Mouse (Mus musculus) midbrain, embryonic 15.5 days (tissue): ENCODE data around the gene Thumpd1. TPM values are rescaled to one million over a fixed set of nuclear protein-coding genes. Genes with fewer than 3 reads are reported as not detected.
A peak's percentile ranks its signal among the peaks of the same experiment; 100 is the strongest.
"Not testable (repeated sequence)": the region's sequence is repeated elsewhere in the genome, so short reads cannot be mapped to it uniquely, and the experiment has no call there.

Experiments used
- ATAC-seq: fragments of 200-750 bp; cut with Nextera tagmentation; replicated peaks from 2 replicates; pipeline ENCODE4 v1.8.0; 2017; ENCODE audit warnings: moderate TSS enrichment
- H3K27ac ChIP-seq: fragments of 300-500 bp; sonication (generic); 2 replicates; pipeline ENCODE4 v1.5.1; 2015; ENCODE audit warnings: mild to moderate bottlenecking, inconsistent platforms
- H3K27me3 ChIP-seq: fragments of 300-500 bp; sonication (generic); replicated peaks from 2 replicates; pipeline ENCODE4 v1.6.1; 2015; ENCODE audit warnings: inconsistent platforms
- H3K36me3 ChIP-seq: fragments of 300-500 bp; sonication (generic); replicated peaks from 2 replicates; pipeline ENCODE4 v1.6.1; 2015; ENCODE audit warnings: inconsistent platforms
- H3K4me1 ChIP-seq: fragments of 300-500 bp; sonication (generic); 2 replicates; pipeline ENCODE4 v1.6.1; 2015; ENCODE audit warnings: inconsistent platforms
- H3K4me2 ChIP-seq: fragments of 300-500 bp; sonication (generic); 2 replicates; pipeline ENCODE4 v1.6.1; 2015; ENCODE audit warnings: inconsistent platforms, mild to moderate bottlenecking, moderate library complexity
- H3K4me3 ChIP-seq: fragments of 300-500 bp; sonication (generic); 2 replicates; pipeline ENCODE4 v1.5.1; 2015; ENCODE audit warnings: mild to moderate bottlenecking, inconsistent platforms
- H3K9ac ChIP-seq: fragments of 300-500 bp; sonication (generic); 2 replicates; pipeline ENCODE4 v1.6.1; 2015; ENCODE audit warnings: mild to moderate bottlenecking, inconsistent platforms
- H3K9me3 ChIP-seq: fragments of 300-500 bp; sonication (generic); 2 replicates; pipeline ENCODE4 v1.6.1; 2016; ENCODE audit warnings: inconsistent platforms
- WGBS: fragments of 180-500 bp; shearing (Covaris S2); methylation state at CpG from one replicate; pipeline ENCODE4 v1.1.7; 2015; ENCODE audit warnings: mixed read lengths; 5-methylcytosine and 5-hydroxymethylcytosine counted together
- polyA plus RNA-seq: library from polyadenylated mRNA; unstranded; fragments of >200 nt; fragmentation: Nextera tagmentation; extraction: Ambion mirVana; gene quantifications from 2 replicates; pipeline ENCODE4 v1.2.1, GENCODE M21; 2015

Gene Thumpd1
- polyA plus RNA-seq, result 88.2 and 90.3 TPM in 2 replicates

GRCm38 (mm10) chr7:119720253-119720946 is at the start of gene Thumpd1:
Gene Thumpd1, minus strand, starts transcription at chr7:119720798.
- peaks cover 12% of the 10 kb centered on the region for H3K4me1 ChIP-seq
- H3K9me3 ChIP-seq, result no peaks in the 10 kb centered on the region
- WGBS, result under 1% methylated on average over 60 of the region's 60 CpGs
- peak within 1 kb of the TSS; percentile 94 for H3K9ac ChIP-seq
- peak within 1 kb of the TSS; percentile 80 for H3K4me2 ChIP-seq
- peak within 1 kb of the TSS; percentile 97 for H3K4me3 ChIP-seq
- H3K27me3 ChIP-seq, result no peaks in the 10 kb centered on the region
- ATAC-seq, result peak; percentile 98
- peak within 1 kb of the TSS; percentile 78 for H3K27ac ChIP-seq
- peaks cover 30% of the 10 kb centered on the region for H3K36me3 ChIP-seq

DNA sequence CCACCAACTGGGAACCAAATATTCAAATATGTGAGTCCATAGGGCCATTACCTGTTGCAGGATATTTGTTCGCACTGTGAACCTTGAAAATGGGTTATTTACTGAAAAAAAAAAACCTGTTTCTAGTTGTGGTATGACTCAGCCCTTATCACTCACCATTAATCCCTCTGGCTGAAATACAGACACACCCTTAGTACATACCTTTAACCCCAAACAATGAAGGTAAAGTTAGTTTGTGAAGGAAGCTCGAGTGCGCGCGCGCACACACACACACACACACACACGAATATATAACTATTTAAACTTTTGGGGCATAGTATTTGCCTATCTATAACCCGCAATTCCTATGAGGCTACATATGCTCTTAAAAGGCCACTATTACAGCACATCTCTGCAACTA is 49.3 kb upstream of the Thumpd1 start:
- no peak overlapping the region for H3K4me2 ChIP-seq
- no peak overlapping the region for H3K9ac ChIP-seq
- H3K36me3 ChIP-seq, result no peaks in the 10 kb centered on the region
- 94% methylated on average over 8 of the region's 8 CpGs for WGBS
- no peaks in the 10 kb centered on the region for H3K27me3 ChIP-seq
- no peak overlapping the region for H3K27ac ChIP-seq
- no peaks in the 10 kb centered on the region for H3K4me1 ChIP-seq
- H3K9me3 ChIP-seq, result no peaks in the 10 kb centered on the region
- no peak overlapping the region for H3K4me3 ChIP-seq
- no peak for ATAC-seq

DNA sequence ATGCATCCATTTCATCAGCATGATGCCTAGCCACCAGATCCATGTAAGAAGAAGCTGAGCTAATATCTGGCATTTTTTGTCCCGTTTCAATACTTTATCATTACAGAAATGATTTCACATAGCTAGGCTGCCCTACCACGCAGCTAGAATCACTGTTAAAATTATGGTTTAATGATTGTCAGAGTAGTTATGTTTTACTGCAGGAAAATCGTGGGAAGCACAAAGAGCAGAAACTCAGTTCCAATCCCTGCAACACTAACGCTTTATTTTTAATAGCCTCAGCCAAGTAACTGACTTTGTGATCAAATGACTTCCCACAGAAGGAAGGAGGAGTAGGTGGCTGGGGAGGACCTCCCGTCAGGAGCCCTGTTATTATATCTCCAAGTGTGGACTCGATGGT is 46.4 kb upstream of the Thumpd1 start:
- H3K36me3 ChIP-seq, result no peaks in the 10 kb centered on the region
- ATAC-seq, result no peak
- H3K4me3 ChIP-seq, result no peak overlapping the region
- H3K9me3 ChIP-seq, result no peaks in the 10 kb centered on the region
- 87% methylated on average over 6 of the region's 6 CpGs for WGBS
- H3K27ac ChIP-seq, result no peak overlapping the region
- H3K4me1 ChIP-seq, result no peaks in the 10 kb centered on the region
- H3K27me3 ChIP-seq, result no peaks in the 10 kb centered on the region
- no peak overlapping the region for H3K4me2 ChIP-seq
- H3K9ac ChIP-seq, result no peak overlapping the region

DNA sequence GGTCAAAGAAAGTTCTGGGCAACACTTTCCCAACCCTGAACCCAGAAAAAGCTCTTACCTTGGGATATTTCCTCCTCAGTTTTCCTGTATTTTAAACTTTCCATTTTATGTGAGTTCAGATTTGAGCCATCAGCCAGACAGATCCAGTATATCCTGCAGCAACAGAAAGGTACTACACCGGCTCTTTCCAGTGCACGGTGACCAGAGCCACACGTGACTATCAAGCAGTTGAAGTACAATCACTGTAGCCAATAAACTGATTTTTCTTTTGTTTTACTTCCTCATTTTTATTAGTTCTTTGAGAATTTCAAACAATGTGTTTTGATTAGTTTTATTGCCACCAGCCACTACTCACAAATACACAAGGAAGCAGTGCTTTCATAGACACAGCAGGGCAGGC is 43.8 kb upstream of the Thumpd1 start:
- Histone ChIP-seq H3K27ac (no peak overlapping the region), H3K4me2 (no peak overlapping the region), H3K9ac (no peak overlapping the region), H3K4me3 (no peak overlapping the region), H3K4me1 (no peaks in the 10 kb centered on the region), H3K36me3 (no peaks in the 10 kb centered on the region), H3K27me3 (no peaks in the 10 kb centered on the region), H3K9me3 (no peaks in the 10 kb centered on the region)
- 96% methylated on average over 3 of the region's 3 CpGs for WGBS
- no peak for ATAC-seq

- H3K4me2 ChIP-seq, result no peak overlapping the region
- no peaks in the 10 kb centered on the region for H3K27me3 ChIP-seq
- ATAC-seq, result no peak
- H3K27ac ChIP-seq, result no peak overlapping the region
- no peaks in the 10 kb centered on the region for H3K36me3 ChIP-seq
- 71% methylated on average over 4 of the region's 4 CpGs for whole genome bisulfite sequencing
- H3K4me3 ChIP-seq, result no peak overlapping the region
- no peaks in the 10 kb centered on the region for H3K4me1 ChIP-seq
- no peak overlapping the region for H3K9ac ChIP-seq
- H3K9me3 ChIP-seq, result no peaks in the 10 kb centered on the region
Observed at GRCm38 (mm10) chr7:119762166-119762697, 41.6 kb upstream of the Thumpd1 start.

GRCm38 (mm10) chr7:119760527-119760951 is 39.9 kb upstream of the Thumpd1 start, which contains the start of gene Acsm3:
Gene Acsm3, plus strand, starts transcription at chr7:119760923.
- Histone ChIP-seq H3K27ac (no peak within 1 kb of the TSS), H3K4me2 (no peak within 1 kb of the TSS), H3K4me3 (no peak within 1 kb of the TSS), H3K4me1 (no peaks in the 10 kb centered on the region), H3K9me3 (no peaks in the 10 kb centered on the region), H3K27me3 (no peaks in the 10 kb centered on the region), H3K36me3 (no peaks in the 10 kb centered on the region), H3K9ac (no peak within 1 kb of the TSS)
- ATAC-seq, result no peak
- WGBS, result 86% methylated on average over 11 of the region's 11 CpGs

DNA sequence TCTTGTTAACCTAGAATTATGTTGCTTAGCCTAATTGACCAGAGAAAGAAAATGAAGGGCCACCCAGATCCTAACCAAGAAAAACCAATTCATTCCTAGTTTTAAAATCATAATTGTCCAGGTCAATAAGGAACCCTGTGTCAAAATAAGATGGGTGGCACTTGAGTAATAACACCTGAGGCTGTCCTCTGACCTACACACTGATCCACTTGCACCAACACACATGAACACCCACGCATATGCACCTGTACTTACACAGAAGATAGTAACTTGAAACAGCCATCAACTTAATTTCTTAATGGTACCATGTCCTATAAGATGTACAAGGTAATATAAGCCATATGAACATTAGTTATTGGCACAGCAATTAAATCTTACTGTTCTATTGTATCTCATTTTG is 33.1 kb upstream of the Thumpd1 start:
- no peaks in the 10 kb centered on the region for H3K9me3 ChIP-seq
- no peak overlapping the region for H3K4me2 ChIP-seq
- 92% methylated on average over 1 of the region's 1 CpGs for WGBS
- ATAC-seq, result no peak
- no peak overlapping the region for H3K4me3 ChIP-seq
- no peak overlapping the region for H3K9ac ChIP-seq
- H3K4me1 ChIP-seq, result no peaks in the 10 kb centered on the region
- H3K27me3 ChIP-seq, result no peaks in the 10 kb centered on the region
- no peak overlapping the region for H3K27ac ChIP-seq
- H3K36me3 ChIP-seq, result no peaks in the 10 kb centered on the region

- 74% methylated on average over 2 of the region's 2 CpGs for WGBS
- no peak overlapping the region for H3K4me2 ChIP-seq
- no peak overlapping the region for H3K27ac ChIP-seq
Observed at GRCm38 (mm10) chr7:119749942-119750341, 29.3 kb upstream of the Thumpd1 start.

DNA sequence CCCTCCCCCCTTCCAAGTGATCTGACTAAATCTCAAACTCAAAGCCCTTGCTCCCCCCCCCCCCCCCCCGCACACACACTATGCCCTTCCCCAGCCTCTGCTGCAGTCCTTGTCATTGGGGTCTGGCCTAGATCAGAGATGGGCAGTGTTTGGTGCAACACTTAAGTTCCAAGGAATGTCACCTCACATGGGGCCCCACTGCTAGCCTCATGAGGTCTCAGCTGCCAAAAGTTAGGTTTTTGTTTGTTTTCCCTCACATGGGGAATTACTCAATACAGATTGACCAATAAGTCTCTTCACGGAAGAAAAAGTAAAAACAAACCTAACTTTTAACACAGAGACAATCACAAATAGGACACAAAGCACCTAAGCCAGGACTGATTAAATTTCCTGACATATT is 28.2 kb upstream of the Thumpd1 start:
- no peak overlapping the region for H3K4me3 ChIP-seq
- H3K36me3 ChIP-seq, result no peaks in the 10 kb centered on the region
- no peak overlapping the region for H3K27ac ChIP-seq
- H3K9ac ChIP-seq, result no peak overlapping the region
- 88% methylated on average over 1 of the region's 2 CpGs for WGBS
- no peak for ATAC-seq
- no peak overlapping the region for H3K4me2 ChIP-seq
- no peaks in the 10 kb centered on the region for H3K27me3 ChIP-seq
- H3K4me1 ChIP-seq, result peaks cover 5% of the 10 kb centered on the region; the same call in 1 of the 2 replicates
- no peaks in the 10 kb centered on the region for H3K9me3 ChIP-seq

More at GRCm38 (mm10) chr7:119749942-119750341, 29.3 kb upstream of the Thumpd1 start:
- H3K27me3 ChIP-seq, result no peaks in the 10 kb centered on the region
- H3K36me3 ChIP-seq, result no peaks in the 10 kb centered on the region
- H3K9ac ChIP-seq, result no peak overlapping the region
- no peak overlapping the region for H3K4me3 ChIP-seq
- ATAC-seq, result no peak
- H3K4me1 ChIP-seq, result no peaks in the 10 kb centered on the region
- H3K9me3 ChIP-seq, result no peaks in the 10 kb centered on the region

DNA sequence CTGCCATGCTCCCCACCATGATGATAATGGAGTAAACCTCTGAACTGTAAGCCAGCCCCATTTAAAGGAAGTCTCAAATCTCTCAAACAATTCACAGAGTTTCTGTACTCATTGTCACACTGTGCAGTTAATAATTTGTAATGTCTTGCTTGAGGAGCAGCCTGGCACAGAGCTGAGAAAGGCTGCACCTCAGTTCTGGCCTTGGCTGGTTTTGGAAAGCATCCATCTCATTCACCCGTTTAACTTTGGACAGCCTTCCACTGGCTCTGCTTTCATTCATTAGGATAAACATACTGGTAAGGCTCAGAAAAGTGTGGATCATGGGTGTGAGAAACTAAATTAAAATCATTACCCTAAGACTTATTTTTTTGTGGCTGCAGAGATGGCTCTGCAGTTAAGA is 25.3 kb upstream of the Thumpd1 start:
- H3K4me2 ChIP-seq, result no peak overlapping the region
- WGBS, result 77% methylated on average over 1 of the region's 1 CpGs
- H3K4me3 ChIP-seq, result no peak overlapping the region

GRCm38 (mm10) chr7:119744321-119744720 is 23.7 kb upstream of the Thumpd1 start:
- Histone ChIP-seq H3K4me3 (peak overlapping the region; percentile 3; the same call in 1 of the 2 replicates), H3K4me2 (peak overlapping the region; percentile 33), H3K36me3 (no peaks in the 10 kb centered on the region), H3K9me3 (no peaks in the 10 kb centered on the region), H3K4me1 (peaks cover 5% of the 10 kb centered on the region; the same call in 1 of the 2 replicates), H3K27ac (no peak overlapping the region), H3K9ac (no peak overlapping the region), H3K27me3 (no peaks in the 10 kb centered on the region)
- no peak for ATAC-seq
- 6% methylated on average over 34 of the region's 34 CpGs for WGBS

More for the DNA sequence above, 25.3 kb upstream of the Thumpd1 start:
- ATAC-seq, result no peak
- Histone ChIP-seq H3K9me3 (no peaks in the 10 kb centered on the region), H3K36me3 (no peaks in the 10 kb centered on the region), H3K4me1 (peaks cover 5% of the 10 kb centered on the region; the same call in 1 of the 2 replicates), H3K27me3 (no peaks in the 10 kb centered on the region), H3K9ac (no peak overlapping the region), H3K27ac (no peak overlapping the region)

DNA sequence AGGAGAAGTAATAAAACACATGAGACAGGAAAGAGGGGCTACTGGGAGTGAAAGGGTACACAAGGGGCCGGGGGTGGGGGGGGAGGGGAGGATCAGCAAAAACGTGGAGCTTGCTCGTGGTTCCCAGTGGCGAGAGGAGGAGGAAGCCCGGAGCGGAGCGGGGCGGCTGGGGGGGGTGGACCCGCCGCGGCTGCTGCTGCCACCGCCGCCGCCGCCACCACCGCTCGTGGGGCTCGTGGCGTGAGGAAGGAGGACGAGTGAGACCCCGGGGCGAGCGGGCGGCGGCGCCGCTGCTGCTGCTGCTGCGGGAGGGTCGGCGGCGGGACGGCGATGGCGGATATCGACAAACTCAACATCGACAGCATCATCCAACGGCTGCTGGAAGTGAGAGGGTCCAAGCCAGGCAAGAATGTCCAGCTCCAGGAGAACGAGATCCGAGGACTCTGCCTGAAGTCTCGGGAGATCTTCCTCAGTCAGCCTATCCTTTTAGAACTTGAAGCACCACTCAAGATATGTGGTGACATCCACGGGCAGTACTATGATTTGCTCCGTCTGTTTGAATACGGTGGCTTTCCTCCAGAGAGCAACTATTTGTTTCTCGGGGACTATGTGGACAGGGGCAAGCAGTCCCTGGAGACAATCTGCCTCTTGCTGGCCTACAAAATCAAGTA is 19.3 kb upstream of the Thumpd1 start:
- WGBS, result 3% methylated on average over 29 of the region's 44 CpGs
- peak overlapping the region; percentile 17; the same call in 1 of the 2 replicates for H3K9ac ChIP-seq
- H3K4me1 ChIP-seq, H3K9me3 ChIP-seq, H3K27ac ChIP-seq, H3K36me3 ChIP-seq, H3K27me3 ChIP-seq: not testable (repeated sequence)
- H3K4me2 ChIP-seq, result peak overlapping the region; percentile 50
- peak overlapping the region; percentile 40 for H3K4me3 ChIP-seq
- ATAC-seq, result peak; percentile 87
